Mouse (Mus musculus): Measurements from ENCODE around the gene Mknk2. TPM values are rescaled to one million over a fixed set of nuclear protein-coding genes. Genes with fewer than 3 reads are reported as not detected.

The Mknk2 gene
- polyA plus RNA-seq (2015; fragmentation: Nextera tagmentation; extraction: Ambion mirVana): 119 and 125 TPM in 2 replicates

GRCm38 (mm10) chr10:80677942-80678436 is at the start of gene Mknk2:
TSS of gene Mknk2 (minus strand) at chr10:80678112.
- peak; percentile 92 for DNase-seq (ENCODE audit: low spot score)

GRCm38 (mm10) chr10:80717281-80717680 is 39.4 kb upstream of the Mknk2 start:
- no peak for DNase-seq (ENCODE audit: low spot score)

- no peak for DNase-seq (ENCODE audit: low spot score)
Observed at GRCm38 (mm10) chr10:80710834-80711233, 32.9 kb upstream of the Mknk2 start.

GRCm38 (mm10) chr10:80705479-80705878 is 27.6 kb upstream of the Mknk2 start:
- DNase-seq (ENCODE audit: low spot score): no peak

GRCm38 (mm10) chr10:80705033-80705432 is 27.1 kb upstream of the Mknk2 start:
- no peak for DNase-seq (ENCODE audit: low spot score)

- no peak for DNase-seq (ENCODE audit: low spot score)
Observed at GRCm38 (mm10) chr10:80704418-80704817, 26.5 kb upstream of the Mknk2 start.

- DNase-seq (ENCODE audit: low spot score): no peak
Observed at GRCm38 (mm10) chr10:80703643-80704042, 25.7 kb upstream of the Mknk2 start.

- peak; percentile 86 for DNase-seq (ENCODE audit: low spot score)
Observed at GRCm38 (mm10) chr10:80702536-80703390, 24.9 kb upstream of the Mknk2 start.

- peak; percentile 100 for DNase-seq (ENCODE audit: low spot score)
Observed at GRCm38 (mm10) chr10:80701721-80702535, 24.0 kb upstream of the Mknk2 start, which contains the start of the genes Mob3a and Izumo4. TSS of gene Mob3a (minus strand) at chr10:80701977. TSS of gene Izumo4 (plus strand) at chr10:80702184.

- DNase-seq (ENCODE audit: low spot score): peak; percentile 84
Observed at GRCm38 (mm10) chr10:80700732-80701131, 22.8 kb upstream of the Mknk2 start.

GRCm38 (mm10) chr10:80700038-80700504 is 22.2 kb upstream of the Mknk2 start:
- no peak for DNase-seq (ENCODE audit: low spot score)

GRCm38 (mm10) chr10:80698605-80699004 is 20.7 kb upstream of the Mknk2 start:
- DNase-seq (ENCODE audit: low spot score): no peak

GRCm38 (mm10) chr10:80697812-80698211 is 19.9 kb upstream of the Mknk2 start:
- DNase-seq (ENCODE audit: low spot score): peak; percentile 26

- no peak for DNase-seq (ENCODE audit: low spot score)
Observed at GRCm38 (mm10) chr10:80697393-80697787, 19.5 kb upstream of the Mknk2 start.

GRCm38 (mm10) chr10:80696502-80697392 is 18.8 kb upstream of the Mknk2 start:
- DNase-seq (ENCODE audit: low spot score): no peak

GRCm38 (mm10) chr10:80695801-80696501 is 18.0 kb upstream of the Mknk2 start:
- DNase-seq (ENCODE audit: low spot score): peak; percentile 69

- DNase-seq (ENCODE audit: low spot score): peak; percentile 88
Observed at GRCm38 (mm10) chr10:80695186-80695585, 17.3 kb upstream of the Mknk2 start.

- no peak for DNase-seq (ENCODE audit: low spot score)
Observed at GRCm38 (mm10) chr10:80694159-80694938, 16.4 kb upstream of the Mknk2 start.

- DNase-seq (ENCODE audit: low spot score): no peak
Observed at GRCm38 (mm10) chr10:80693401-80694045, 15.6 kb upstream of the Mknk2 start.
